Mouse (Mus musculus): Measurements from ENCODE around the gene Pik3r2.

The Pik3r2 gene

GRCm38 (mm10) chr8:70758308-70758615, 18.3 kb downstream of the Pik3r2 start:
- DNase-seq (ENCODE audit: low read depth, low spot score) = no peak

- peak; percentile 73 for DNase-seq (ENCODE audit: low read depth, low spot score)
These were observed 18.8 kb downstream of the Pik3r2 start for GRCm38 (mm10) chr8:70757523-70758307.

- DNase-seq (ENCODE audit: low read depth, low spot score) = no peak
These were observed 20.0 kb downstream of the Pik3r2 start for GRCm38 (mm10) chr8:70756476-70757040.

GRCm38 (mm10) chr8:70755661-70756475, 20.6 kb downstream of the Pik3r2 start:
- DNase-seq (ENCODE audit: low read depth, low spot score) = no peak

- peak; percentile 95 for DNase-seq (ENCODE audit: low read depth, low spot score)
These were observed 21.4 kb downstream of the Pik3r2 start for GRCm38 (mm10) chr8:70754871-70755660.

GRCm38 (mm10) chr8:70754043-70754870, 22.3 kb downstream of the Pik3r2 start, which contains the start of gene Rab3a:
Gene Rab3a, plus strand, starts transcription at chr8:70754679.
- peak; percentile 100 for DNase-seq (ENCODE audit: low read depth, low spot score)

GRCm38 (mm10) chr8:70753151-70753550, 23.4 kb downstream of the Pik3r2 start:
- peak; percentile 88 for DNase-seq (ENCODE audit: low read depth, low spot score)

GRCm38 (mm10) chr8:70752000-70752764, 24.3 kb downstream of the Pik3r2 start:
- DNase-seq (ENCODE audit: low read depth, low spot score) = peak; percentile 84

- DNase-seq (ENCODE audit: low read depth, low spot score) = no peak
These were observed 26.3 kb downstream of the Pik3r2 start for GRCm38 (mm10) chr8:70750128-70750680.

GRCm38 (mm10) chr8:70749097-70749674, 27.3 kb downstream of the Pik3r2 start:
- no peak for DNase-seq (ENCODE audit: low read depth, low spot score)

GRCm38 (mm10) chr8:70748246-70749096, 28.0 kb downstream of the Pik3r2 start:
- DNase-seq (ENCODE audit: low read depth, low spot score) = peak; percentile 61

GRCm38 (mm10) chr8:70747211-70747890, 29.2 kb downstream of the Pik3r2 start:
- DNase-seq (ENCODE audit: low read depth, low spot score) = no peak

GRCm38 (mm10) chr8:70746676-70747075, 29.8 kb downstream of the Pik3r2 start:
- DNase-seq (ENCODE audit: low read depth, low spot score) = no peak

- DNase-seq (ENCODE audit: low read depth, low spot score) = no peak
These were observed 30.8 kb downstream of the Pik3r2 start for GRCm38 (mm10) chr8:70745691-70746220.

GRCm38 (mm10) chr8:70744806-70745205, 31.7 kb downstream of the Pik3r2 start:
- no peak for DNase-seq (ENCODE audit: low read depth, low spot score)

- DNase-seq (ENCODE audit: low read depth, low spot score) = peak; percentile 66
These were observed 32.6 kb downstream of the Pik3r2 start for GRCm38 (mm10) chr8:70743656-70744590.

Measured in brain, adult 2 months (tissue).